9 mouse cellular contexts compared by ENCODE assay signal in the genomic region with DNA sequence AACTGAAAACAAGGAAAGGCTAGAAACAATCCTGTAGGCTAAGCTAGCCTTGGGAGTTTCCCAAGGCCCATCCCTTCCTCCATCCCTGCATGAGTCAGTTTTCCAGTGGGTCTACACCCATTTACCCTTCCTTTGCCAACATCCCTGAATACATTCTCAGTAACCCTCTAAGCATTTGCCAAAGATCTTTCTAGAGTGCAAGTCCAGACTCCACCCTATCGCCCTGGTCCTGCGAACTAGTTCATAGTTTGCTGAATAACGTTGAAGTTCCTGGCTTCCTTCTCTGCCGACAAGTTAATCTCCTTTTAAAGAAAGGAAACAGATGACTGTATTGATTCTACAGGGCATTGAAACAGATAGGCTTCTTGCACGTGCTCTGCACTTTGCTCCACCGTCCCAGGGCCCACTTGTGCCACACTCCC. TPM values are rescaled to one million over a fixed set of nuclear protein-coding genes. Genes with fewer than 3 reads are reported as not detected.
DNase-seq lines count a peak whose midpoint lies in the region; ATAC-seq and TF ChIP-seq lines count a peak whose summit lies in the region.
"Had no signal": no experiment of that assay in that cellular context is flagged by ENCODE, and none has a peak within 500 bp of the region (broad histone marks: within the 10 kb centered on the region; RNA-seq: fewer than 3 reads in every experiment).

No protein-coding gene starts in this region.

- H3K27ac ChIP-seq in spleen, adult 2 months (ENCODE audit: insufficient read depth, low read length): peak overlapping the region; percentile 47; the same call in 1 of the 2 replicates
- no peak overlapping the region for H3K27ac ChIP-seq in embryonic facial prominence, embryonic 14.5 days (replicated peaks; ENCODE audit: low read depth, low read length)
- peak overlapping the region; percentile 99; the same call in 1 of the 2 replicates for H3K27ac ChIP-seq in intestine, embryonic 14.5 days (ENCODE audit: low read depth)
- peak overlapping the region; percentile 99 for H3K27ac ChIP-seq in stomach, embryonic 16.5 days (ENCODE audit: low read length)
- H3K27ac ChIP-seq: hindbrain, embryonic 15.5 days had no signal

- DNase-seq in spleen, adult 2 months (ENCODE audit: low read depth in 1 of 2, low spot score in 2 of 2): no peak
- no peak for DNase-seq in spleen, postnatal 4 days (ENCODE audit: low spot score in 2 of 2)
- no peak for DNase-seq in embryonic facial prominence, embryonic 14.5 days (ENCODE audit: low spot score)
- no peak for DNase-seq in intestine, embryonic 14.5 days (ENCODE audit: low spot score)
- no peak for DNase-seq in cerebellum, postnatal 10 days
- DNase-seq in cerebellum, adult 11 months: no peak
- no peak for DNase-seq in thymus, postnatal 0 days (ENCODE audit: low spot score)

- TF ChIP-seq CTCF in spleen, adult 2 months (IDR thresholded peaks at IDR 0.05; ENCODE audit: extremely low read depth, insufficient read depth, insufficient read length, insufficient replicate concordance): no peak

- H3K36me3 ChIP-seq in spleen, adult 2 months (ENCODE audit: control insufficient read depth, insufficient read depth, low read length): no peaks in the 10 kb centered on the region
- no peaks in the 10 kb centered on the region for H3K36me3 ChIP-seq in embryonic facial prominence, embryonic 14.5 days (ENCODE audit: control insufficient read depth, insufficient read depth, low read length)
- H3K36me3 ChIP-seq in intestine, embryonic 14.5 days (ENCODE audit: control insufficient read depth, insufficient read depth, low read length): no peaks in the 10 kb centered on the region
- H3K36me3 ChIP-seq in stomach, embryonic 16.5 days (ENCODE audit: control insufficient read depth, insufficient read depth, low read length): no peaks in the 10 kb centered on the region
- H3K36me3 ChIP-seq: hindbrain, embryonic 15.5 days had no signal

- no peak overlapping the region for H3K9ac ChIP-seq in embryonic facial prominence, embryonic 14.5 days (ENCODE audit: low read depth, low read length)
- no peak overlapping the region for H3K9ac ChIP-seq in intestine, embryonic 14.5 days (ENCODE audit: low read length)
- 0 out of 2 replicates have a peak overlapping the region, but pooled peaks have one; percentile 39 for H3K9ac ChIP-seq in stomach, embryonic 16.5 days (ENCODE audit: low read length)
- H3K9ac ChIP-seq: hindbrain, embryonic 15.5 days had no signal

- no peak for TF ChIP-seq POLR2A in spleen, adult 2 months (IDR thresholded peaks at IDR 0.05; ENCODE audit: low read depth, low read length)

- ATAC-seq in embryonic facial prominence, embryonic 14.5 days (ENCODE audit: low read depth): no peak
- no peak for ATAC-seq in intestine, embryonic 14.5 days (replicated peaks; ENCODE audit: low FRiP score, low TSS enrichment, low read depth)
- ATAC-seq in stomach, embryonic 16.5 days (ENCODE audit: insufficient read depth, low FRiP score): peak; percentile 11; the same call in 1 of the 2 replicates

- 18% methylated on average over 6 of the region's 6 CpGs for WGBS in spleen, adult 2 months
- 58% methylated on average over 6 of the region's 6 CpGs for WGBS in embryonic facial prominence, embryonic 14.5 days
- 34% methylated on average over 6 of the region's 6 CpGs for WGBS in intestine, embryonic 14.5 days
- WGBS in stomach, embryonic 16.5 days: 24% methylated on average over 6 of the region's 6 CpGs

- peaks cover 24% of the 10 kb centered on the region for H3K4me1 ChIP-seq in spleen, adult 2 months (ENCODE audit: control insufficient read depth, insufficient read depth, insufficient read length)
- peaks cover 25% of the 10 kb centered on the region for H3K4me1 ChIP-seq in embryonic facial prominence, embryonic 14.5 days (ENCODE audit: control insufficient read depth, insufficient read depth, low read length)
- H3K4me1 ChIP-seq in intestine, embryonic 14.5 days (replicated peaks; ENCODE audit: control insufficient read depth, insufficient read depth, low read length): peaks cover 32% of the 10 kb centered on the region
- peaks cover 24% of the 10 kb centered on the region for H3K4me1 ChIP-seq in stomach, embryonic 16.5 days (ENCODE audit: control insufficient read depth, insufficient read depth, low read length)

- no peaks in the 10 kb centered on the region for H3K27me3 ChIP-seq in spleen, adult 2 months (ENCODE audit: control insufficient read depth, insufficient read depth, low read length)
- no peaks in the 10 kb centered on the region for H3K27me3 ChIP-seq in embryonic facial prominence, embryonic 14.5 days (replicated peaks; ENCODE audit: control insufficient read depth, insufficient read depth, low read length)
- H3K27me3 ChIP-seq in intestine, embryonic 14.5 days (replicated peaks; ENCODE audit: control insufficient read depth, insufficient read depth, low read length): no peaks in the 10 kb centered on the region
- H3K27me3 ChIP-seq in stomach, embryonic 16.5 days (ENCODE audit: control insufficient read depth, insufficient read depth, low read length): no peaks in the 10 kb centered on the region
- H3K27me3 ChIP-seq: hindbrain, embryonic 15.5 days had no signal

- peak overlapping the region; percentile 78; the same call in 1 of the 2 replicates for H3K4me2 ChIP-seq in embryonic facial prominence, embryonic 14.5 days (ENCODE audit: low read depth, low read length)
- H3K4me2 ChIP-seq in intestine, embryonic 14.5 days (ENCODE audit: low read length): peak overlapping the region; percentile 81
- H3K4me2 ChIP-seq in stomach, embryonic 16.5 days (ENCODE audit: low read depth, low read length): peak overlapping the region; percentile 80

- H3K4me3 ChIP-seq in spleen, adult 2 months (ENCODE audit: extremely low read depth, insufficient read depth, insufficient read length): no peak overlapping the region
- no peak overlapping the region for H3K4me3 ChIP-seq in embryonic facial prominence, embryonic 14.5 days (ENCODE audit: low read depth, low read length)
- no peak overlapping the region for H3K4me3 ChIP-seq in intestine, embryonic 14.5 days (ENCODE audit: low read depth, low read length)
- H3K4me3 ChIP-seq in stomach, embryonic 16.5 days (replicated peaks; ENCODE audit: low read length): no peak overlapping the region; the same call in 1 of the 2 replicates

- H3K9me3 ChIP-seq in embryonic facial prominence, embryonic 14.5 days (ENCODE audit: control insufficient read depth, low read length): no peaks in the 10 kb centered on the region
- H3K9me3 ChIP-seq in intestine, embryonic 14.5 days (ENCODE audit: control insufficient read depth, low read length): no peaks in the 10 kb centered on the region
- H3K9me3 ChIP-seq in stomach, embryonic 16.5 days (replicated peaks; ENCODE audit: control insufficient read depth, low read length): no peaks in the 10 kb centered on the region
- H3K9me3 ChIP-seq: hindbrain, embryonic 15.5 days had no signal

RNA-seq across cellular contexts. Expression of a gene that starts 26.5 kb away (rescaled TPM):
- 159 and 196 TPM in 2 replicates for polyA plus RNA-seq in spleen, adult 2 months (2012; rRNA removed)
- 110 and 113 TPM in 2 replicates for polyA plus RNA-seq in embryonic facial prominence, embryonic 14.5 days (2014; fragmentation: Nextera tagmentation; extraction: Ambion mirVana)
- 135 and 141 TPM in 2 replicates for polyA plus RNA-seq in intestine, embryonic 14.5 days (2014; fragmentation: Nextera tagmentation; extraction: Ambion mirVana)
- 101 and 106 TPM in 2 replicates for polyA plus RNA-seq in stomach, embryonic 16.5 days (2015; fragmentation: Nextera tagmentation; extraction: Ambion mirVana)
- 224 and 235 TPM in 2 replicates for polyA plus RNA-seq in thymus, postnatal 0 days (2015; fragmentation: Nextera tagmentation; extraction: Ambion mirVana)
